Mouse (Mus musculus) adrenal gland, adult 8-10 months (tissue): ENCODE results near the gene Pias4. TPM values are rescaled to one million over a fixed set of nuclear protein-coding genes. Genes with fewer than 3 reads are reported as not detected.
"Not testable (repeated sequence)": the region's sequence is repeated elsewhere in the genome, so short reads cannot be mapped to it uniquely, and the experiment has no call there.

ENCODE experiments used
- DNase-seq: peaks from one replicate; pipeline ENCODE4 v3.0.0; 2022
- total RNA-seq, 4 experiments: library from RNA; stranded (reverse); gene quantifications; 2 replicates each; pipeline ENCODE4 v1.2.4; 2022

The Pias4 gene
- 10 to 100 TPM; 22.8 to 32.5 (median 30.1) TPM for total RNA-seq

- DNase-seq, result peak; percentile 100
These were observed at the start of gene Pias4 for GRCm38 (mm10) chr10:81167200-81168086. TSS of gene Pias4 (minus strand) at chr10:81167923.

GRCm38 (mm10) chr10:81217267-81217666 lies 49.5 kb upstream of the Pias4 start:
- not testable (repeated sequence) for DNase-seq

DNA sequence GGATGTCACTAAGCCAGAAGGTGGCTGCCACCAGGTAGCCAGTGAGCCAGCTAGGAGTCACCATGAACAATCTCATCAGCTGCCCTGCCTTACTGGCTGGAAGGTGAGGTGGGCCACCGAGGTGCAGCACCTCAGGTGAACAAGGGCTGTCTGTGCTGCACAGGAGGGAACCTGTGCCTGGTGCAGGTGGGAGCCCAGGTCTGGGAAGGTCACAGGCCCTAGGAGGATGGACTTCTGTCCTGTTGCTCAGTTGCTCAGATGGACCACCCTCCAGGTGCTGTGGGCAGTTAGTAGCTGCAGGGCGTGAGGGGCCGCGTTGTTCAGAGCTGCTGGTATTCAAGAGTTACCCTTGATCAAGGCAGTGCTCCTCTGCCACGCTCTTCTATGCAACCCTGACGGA lies 49.1 kb upstream of the Pias4 start:
- no peak for DNase-seq

DNA sequence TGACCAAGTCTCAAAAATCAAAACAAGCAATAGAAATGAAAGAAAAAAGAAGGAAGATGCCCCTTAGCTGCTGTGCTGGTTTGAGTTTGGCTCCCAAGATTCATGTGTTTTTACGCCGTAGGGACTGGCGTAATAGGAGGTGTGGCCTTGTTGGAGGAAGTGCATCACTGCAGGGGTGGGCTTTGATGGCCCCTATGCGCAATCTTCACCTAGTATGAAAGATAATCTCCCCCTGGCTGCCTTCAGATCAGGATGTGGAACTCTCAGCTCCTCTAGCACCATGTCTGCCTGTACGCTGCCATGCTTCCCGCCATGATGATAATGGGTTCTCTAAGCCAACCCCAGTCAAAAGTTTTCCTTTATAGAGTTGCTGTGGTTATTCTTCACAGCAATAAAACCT lies 48.5 kb upstream of the Pias4 start:
- DNase-seq, result no peak

DNA sequence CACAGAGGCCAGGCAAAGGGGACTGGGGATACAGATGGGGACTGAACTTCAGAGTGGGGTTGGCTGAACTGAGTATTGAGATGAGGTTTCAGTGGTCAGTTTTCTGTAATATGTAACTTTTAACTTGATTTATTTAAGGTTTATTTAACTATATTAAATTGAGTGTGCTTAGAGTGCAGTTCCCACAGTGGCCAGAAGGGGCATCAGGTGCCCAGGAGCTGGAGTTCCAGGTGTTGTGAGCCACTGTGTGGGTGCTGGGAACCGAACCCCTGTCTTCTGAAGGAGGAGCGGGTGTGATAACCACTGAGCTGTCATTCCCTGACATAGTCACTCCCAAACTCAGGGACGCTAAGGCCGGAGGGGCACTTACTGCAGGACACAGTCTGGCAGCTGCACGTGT lies 42.4 kb upstream of the Pias4 start:
- DNase-seq, result no peak

DNA sequence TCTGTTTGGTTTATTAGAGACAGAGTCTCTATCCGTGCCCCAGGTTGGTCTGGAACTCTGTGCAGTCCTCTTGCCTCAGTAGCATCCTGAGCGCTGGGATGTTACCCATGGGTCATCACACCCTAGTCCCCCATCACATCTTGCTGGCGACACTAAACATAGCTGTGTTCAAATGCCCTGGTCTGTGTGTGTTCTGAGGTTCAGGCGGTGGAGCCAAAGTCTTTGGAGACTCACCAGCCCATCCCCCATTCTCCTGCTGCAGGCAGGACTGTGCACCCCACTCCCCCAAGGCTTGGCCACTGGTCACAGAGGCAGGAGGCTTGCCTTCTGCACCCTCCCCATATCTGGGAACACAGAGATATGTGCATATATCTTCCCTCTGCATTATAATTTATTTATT lies 36.4 kb upstream of the Pias4 start:
- no peak for DNase-seq

DNA sequence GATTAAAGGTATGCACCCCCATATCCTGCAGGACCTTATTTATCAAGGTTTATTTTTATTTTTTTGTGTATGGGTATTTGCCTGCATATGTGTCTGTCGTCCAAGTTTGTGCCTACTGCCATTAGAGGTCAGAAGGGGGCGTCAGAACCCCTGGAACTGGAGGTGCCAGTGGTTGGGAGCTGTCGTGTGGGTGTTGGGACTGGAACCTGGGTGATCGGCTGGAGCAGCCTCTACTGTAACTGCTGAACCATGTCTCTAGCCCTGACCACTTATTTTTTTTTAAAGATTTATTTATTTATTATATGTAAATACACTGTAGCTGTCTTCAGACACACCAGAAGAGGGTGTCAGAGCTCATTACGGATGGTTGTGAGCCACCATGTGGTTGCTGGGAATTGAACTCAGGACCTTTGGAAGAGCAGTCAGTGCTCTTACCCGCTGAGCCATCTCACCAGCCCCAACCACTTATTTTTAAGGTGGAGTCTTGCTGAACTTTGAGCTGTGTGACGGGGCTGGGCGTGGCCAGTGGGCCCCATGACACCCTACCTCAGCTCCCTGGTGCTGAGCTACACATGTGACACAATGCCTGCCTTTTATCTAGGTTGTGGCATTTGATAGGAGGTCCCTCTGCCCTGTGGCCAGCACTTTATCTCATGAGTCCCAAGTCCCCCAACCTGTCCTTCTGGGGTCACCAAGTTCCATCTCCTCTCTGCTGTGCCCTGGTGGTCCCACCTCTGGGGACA lies 35.4 kb upstream of the Pias4 start:
- no peak for DNase-seq

DNA sequence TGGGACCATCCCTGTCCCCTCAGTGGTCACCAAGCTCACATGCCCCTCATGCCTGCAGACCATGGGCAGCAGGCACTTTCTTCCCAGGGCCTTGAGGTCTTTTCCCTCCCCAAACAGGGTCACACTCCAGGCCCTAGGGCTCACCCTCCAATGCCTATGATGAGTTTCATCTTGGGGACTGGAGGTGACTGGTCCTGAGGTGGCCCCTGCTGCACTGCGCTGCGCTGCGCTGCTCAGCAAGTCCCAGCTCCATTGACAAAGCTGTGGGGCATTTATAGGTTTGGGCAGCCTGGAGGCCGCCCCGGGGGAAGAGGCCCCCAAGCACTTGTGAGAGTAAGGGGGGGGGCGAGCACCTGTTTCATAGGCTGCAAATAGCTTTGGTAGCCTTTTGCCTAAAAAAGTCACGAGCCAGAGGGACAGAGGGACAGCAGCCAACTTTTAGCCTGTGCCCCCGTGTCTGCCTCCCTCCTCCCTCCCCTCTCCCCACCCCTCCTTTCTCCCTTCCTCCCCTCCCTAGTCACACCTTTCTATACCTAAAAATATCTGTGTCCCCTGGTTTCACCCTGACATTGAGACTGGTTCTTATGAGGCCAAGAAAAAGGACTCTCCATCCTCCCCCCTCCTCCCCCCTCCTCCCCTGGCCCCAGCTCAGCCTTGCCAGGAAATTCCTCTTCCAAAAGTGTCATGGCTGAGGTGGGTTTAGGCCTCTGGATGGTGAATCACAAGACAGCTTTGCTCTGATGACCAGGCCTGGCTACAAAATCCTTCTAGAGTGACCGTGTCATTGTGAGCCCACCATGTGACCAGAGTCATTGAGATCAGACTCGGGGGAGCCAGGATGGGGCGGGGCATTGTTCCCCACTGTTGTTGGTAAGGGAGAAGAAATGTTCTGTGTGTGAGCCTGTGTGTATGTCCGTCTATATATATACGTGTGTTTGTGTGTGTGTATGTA lies 34.4 kb upstream of the Pias4 start, which contains the start of gene Nmrk2:
TSS of gene Nmrk2 (minus strand) at position 245 of the 952 bp plus-strand sequence.
- DNase-seq, result no peak

GRCm38 (mm10) chr10:81200605-81201287 lies 33.0 kb upstream of the Pias4 start:
- DNase-seq, result no peak

DNA sequence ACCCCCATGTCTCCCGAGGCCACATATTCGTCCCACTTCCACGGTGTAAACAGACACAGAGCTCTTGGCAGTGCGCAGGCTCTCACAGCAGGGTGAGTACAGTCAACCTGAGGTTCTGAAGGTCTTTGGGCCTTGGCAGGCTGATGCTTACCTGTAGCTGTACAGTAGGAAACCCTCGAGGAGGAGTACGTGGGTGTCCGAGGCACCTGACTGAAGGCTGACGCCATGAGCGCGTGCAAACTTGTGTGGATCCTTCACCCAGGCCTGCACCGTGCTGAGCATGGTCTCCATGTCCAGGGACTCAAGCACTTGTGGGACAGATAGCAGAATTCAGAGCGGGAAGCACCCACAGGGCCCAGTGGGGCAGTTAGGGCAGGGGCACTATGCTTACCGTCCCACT lies 32.4 kb upstream of the Pias4 start:
- DNase-seq, result no peak

GRCm38 (mm10) chr10:81198990-81199389 lies 31.3 kb upstream of the Pias4 start:
- DNase-seq, result no peak

GRCm38 (mm10) chr10:81198230-81198629 lies 30.5 kb upstream of the Pias4 start:
- no peak for DNase-seq

GRCm38 (mm10) chr10:81197305-81197704 lies 29.6 kb upstream of the Pias4 start:
- no peak for DNase-seq

- no peak for DNase-seq
These were observed 28.8 kb upstream of the Pias4 start for GRCm38 (mm10) chr10:81196470-81197065.

DNA sequence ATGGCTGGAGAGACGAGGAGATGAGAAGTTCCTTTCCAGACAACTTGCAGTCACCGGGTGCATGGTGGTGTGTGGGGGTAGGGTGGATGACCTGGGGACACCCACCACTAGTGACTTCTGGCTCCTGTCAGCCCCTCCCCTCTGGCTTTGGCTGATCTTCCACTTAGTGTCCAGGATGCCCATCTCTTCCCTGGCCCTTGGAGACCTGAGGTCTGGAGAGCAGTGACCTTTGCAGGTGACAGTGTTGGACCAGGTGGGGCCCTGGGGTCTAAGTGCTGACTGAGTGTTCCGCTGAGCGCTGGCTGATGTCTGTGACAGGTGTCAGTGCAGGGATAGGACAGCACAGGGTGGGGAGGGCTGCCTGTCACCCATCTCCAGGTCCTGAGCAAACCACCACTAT lies 27.6 kb upstream of the Pias4 start:
- no peak for DNase-seq

GRCm38 (mm10) chr10:81193991-81194774 lies 26.5 kb upstream of the Pias4 start:
- DNase-seq, result no peak

DNA sequence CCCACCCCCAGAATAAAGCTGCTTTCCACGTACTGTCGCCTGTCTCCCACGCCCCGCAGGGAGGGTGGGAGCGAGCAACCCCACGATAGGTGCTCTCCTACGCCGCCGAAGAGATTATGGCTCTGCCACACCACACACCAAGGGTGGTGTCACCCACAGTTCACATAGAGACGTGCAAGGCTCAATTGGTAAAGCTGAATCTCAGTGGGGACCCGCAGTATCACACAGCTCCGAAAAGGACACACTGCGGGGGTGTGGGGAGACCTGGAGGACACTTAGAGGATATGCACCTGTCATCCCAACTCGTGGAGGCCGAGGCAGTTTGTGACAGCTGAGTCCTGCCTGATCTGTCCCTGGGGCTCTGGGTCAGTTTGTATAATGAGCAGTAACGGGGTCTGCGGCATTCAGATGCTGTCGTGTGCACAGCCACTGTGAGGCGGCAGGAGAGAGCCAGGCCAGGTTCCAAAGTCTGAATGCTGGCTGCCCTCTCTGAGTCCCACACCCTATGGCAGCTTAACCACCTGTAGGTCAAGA lies 25.3 kb upstream of the Pias4 start:
- DNase-seq, result no peak

- DNase-seq, result peak; percentile 72
These were observed 24.7 kb upstream of the Pias4 start for GRCm38 (mm10) chr10:81192270-81192967.

- DNase-seq, result no peak
These were observed 23.7 kb upstream of the Pias4 start for GRCm38 (mm10) chr10:81191342-81191982.
